Mouse (Mus musculus) ovary, postnatal 36 days (tissue): Measurements from ENCODE around the gene Iqcj.

Source experiments
- DNase-seq: peaks from one replicate; pipeline ENCODE4 v3.0.0; 2022; ENCODE audit warnings: low spot score, mixed read lengths

Iqcj gene

GRCm38 (mm10) chr3:67892026-67892705, at the start of gene Iqcj, which contains the start of gene Iqschfp:
Iqcj (plus strand) TSS chr3:67892220.
Iqschfp (plus strand) TSS chr3:67892232.
- DNase-seq = no peak

GRCm38 (mm10) chr3:67852397-67852796, 39.6 kb upstream of the Iqcj start:
- no peak for DNase-seq

GRCm38 (mm10) chr3:67861524-67861923, 30.5 kb upstream of the Iqcj start:
- DNase-seq = no peak

GRCm38 (mm10) chr3:67867420-67868065, 24.5 kb upstream of the Iqcj start:
- DNase-seq = no peak

GRCm38 (mm10) chr3:67869424-67869823, 22.6 kb upstream of the Iqcj start:
- no peak for DNase-seq

GRCm38 (mm10) chr3:67877253-67877652, 14.8 kb upstream of the Iqcj start:
- DNase-seq = no peak

GRCm38 (mm10) chr3:67884335-67884734, 7.7 kb upstream of the Iqcj start:
- no peak for DNase-seq

GRCm38 (mm10) chr3:67886176-67886575, 5.8 kb upstream of the Iqcj start:
- no peak for DNase-seq

GRCm38 (mm10) chr3:67887251-67887650, 4.8 kb upstream of the Iqcj start:
- no peak for DNase-seq

GRCm38 (mm10) chr3:67892768-67893167, 748 bp downstream of the Iqcj start:
- no peak for DNase-seq

GRCm38 (mm10) chr3:67902517-67902916, 10.5 kb downstream of the Iqcj start:
- no peak for DNase-seq

GRCm38 (mm10) chr3:67908586-67908985, 16.6 kb downstream of the Iqcj start:
- DNase-seq = no peak

GRCm38 (mm10) chr3:67918098-67918497, 26.1 kb downstream of the Iqcj start:
- no peak for DNase-seq

- DNase-seq = no peak
These were observed 26.7 kb downstream of the Iqcj start for GRCm38 (mm10) chr3:67918634-67919259.

- DNase-seq = no peak
These were observed 31.1 kb downstream of the Iqcj start for GRCm38 (mm10) chr3:67923095-67923494.

- no peak for DNase-seq
These were observed 33.4 kb downstream of the Iqcj start for GRCm38 (mm10) chr3:67925453-67925852.

- DNase-seq = no peak
These were observed 38.6 kb downstream of the Iqcj start for GRCm38 (mm10) chr3:67930424-67931133.

GRCm38 (mm10) chr3:67931181-67931580, 39.2 kb downstream of the Iqcj start:
- no peak for DNase-seq

GRCm38 (mm10) chr3:67931914-67932313, 39.9 kb downstream of the Iqcj start:
- no peak for DNase-seq

GRCm38 (mm10) chr3:67935829-67936228, 43.8 kb downstream of the Iqcj start:
- DNase-seq = no peak

- DNase-seq = no peak
These were observed 55.0 kb downstream of the Iqcj start for GRCm38 (mm10) chr3:67947000-67947399.

- DNase-seq = no peak
These were observed 60.5 kb downstream of the Iqcj start for GRCm38 (mm10) chr3:67952517-67952940.
